Mouse (Mus musculus) embryo, embryonic 10 days (tissue): ENCODE results near the gene Sec22a.

ENCODE experiments used
- DNase-seq: peaks from one replicate; pipeline ENCODE4 v3.0.0-alpha.2; 2015; ENCODE audit warnings: low spot score

The Sec22a gene

GRCm38 (mm10) chr16:35310551-35311110, 53.1 kb downstream of the Sec22a start:
- peak; percentile 37 for DNase-seq

GRCm38 (mm10) chr16:35309634-35310033, 54.1 kb downstream of the Sec22a start:
- DNase-seq, result no peak

- no peak for DNase-seq
Observed at GRCm38 (mm10) chr16:35308486-35309143, 55.1 kb downstream of the Sec22a start.

GRCm38 (mm10) chr16:35308016-35308415, 55.7 kb downstream of the Sec22a start:
- DNase-seq, result no peak

GRCm38 (mm10) chr16:35307331-35307730, 56.4 kb downstream of the Sec22a start:
- DNase-seq, result no peak

GRCm38 (mm10) chr16:35306631-35307030, 57.1 kb downstream of the Sec22a start:
- no peak for DNase-seq

GRCm38 (mm10) chr16:35305226-35305625, 58.5 kb downstream of the Sec22a start:
- no peak for DNase-seq

GRCm38 (mm10) chr16:35304416-35304815, 59.3 kb downstream of the Sec22a start:
- DNase-seq, result no peak

GRCm38 (mm10) chr16:35303721-35304120, 60.0 kb downstream of the Sec22a start:
- no peak for DNase-seq

GRCm38 (mm10) chr16:35302441-35303280, 61.1 kb downstream of the Sec22a start:
- DNase-seq, result peak; percentile 67

- DNase-seq, result no peak
Observed at GRCm38 (mm10) chr16:35300156-35300555, 63.6 kb downstream of the Sec22a start.

GRCm38 (mm10) chr16:35297786-35298185, 65.9 kb downstream of the Sec22a start:
- DNase-seq, result no peak

- DNase-seq, result no peak
Observed at GRCm38 (mm10) chr16:35287244-35287643, 76.5 kb downstream of the Sec22a start.

- no peak for DNase-seq
Observed at GRCm38 (mm10) chr16:35285821-35286220, 77.9 kb downstream of the Sec22a start.

- DNase-seq, result no peak
Observed at GRCm38 (mm10) chr16:35282456-35282855, 81.3 kb downstream of the Sec22a start.

GRCm38 (mm10) chr16:35278166-35278565, 85.6 kb downstream of the Sec22a start:
- no peak for DNase-seq

GRCm38 (mm10) chr16:35272417-35272816, 91.3 kb downstream of the Sec22a start:
- no peak for DNase-seq

GRCm38 (mm10) chr16:35271572-35271971, 92.1 kb downstream of the Sec22a start:
- peak; percentile 45 for DNase-seq

- DNase-seq, result no peak
Observed at GRCm38 (mm10) chr16:35270945-35271344, 92.8 kb downstream of the Sec22a start.

GRCm38 (mm10) chr16:35270353-35270934, 93.3 kb downstream of the Sec22a start:
- DNase-seq, result peak; percentile 96
